Mouse (Mus musculus) C2C12 (cell line): ENCODE measurements around the gene Psap. TPM values are rescaled to one million over a fixed set of nuclear protein-coding genes. Genes with fewer than 3 reads are reported as not detected.

Source experiments
- H3K27me3 ChIP-seq: one replicate; pipeline ENCODE4 v1.6.1; 2011; ENCODE audit not compliant: control insufficient read depth, insufficient read depth, insufficient read length
- H3K36me3 ChIP-seq: one replicate; pipeline ENCODE4 v1.6.1; 2011; ENCODE audit not compliant: control insufficient read depth, insufficient read depth
- H3K4me3 ChIP-seq: one replicate; pipeline ENCODE4 v1.5.1; 2011; ENCODE audit warnings: mild to moderate bottlenecking, control low read depth; ENCODE audit not compliant: poor library complexity, insufficient read depth, severe bottlenecking
- H3K79me2 ChIP-seq: one replicate; pipeline ENCODE4 v1.6.1; 2011; ENCODE audit not compliant: control insufficient read depth, insufficient read depth
- H3K79me3 ChIP-seq: one replicate; pipeline ENCODE4 v1.6.1; 2011; ENCODE audit warnings: low read depth, control low read depth
- H3ac ChIP-seq: one replicate; pipeline ENCODE3; 2011; ENCODE audit warnings: low read depth; ENCODE audit not compliant: control insufficient read depth, insufficient read length
- CEBPB ChIP-seq: IDR thresholded peaks from one replicate; pipeline ENCODE4 v1.6.1; 2011; ENCODE audit warnings: low read depth, mild to moderate bottlenecking, control low read depth, moderate library complexity
- CTCF ChIP-seq: IDR thresholded peaks from one replicate; pipeline ENCODE4 v1.5.1; 2011; ENCODE audit not compliant: control insufficient read depth, insufficient read depth, insufficient read length
- FOSL1 ChIP-seq: IDR thresholded peaks from one replicate; pipeline ENCODE4 v1.8.0; 2011; ENCODE audit warnings: mild to moderate bottlenecking, low read length; ENCODE audit not compliant: poor library complexity, insufficient read depth, severe bottlenecking
- MAX ChIP-seq: IDR thresholded peaks from one replicate; pipeline ENCODE4 v1.6.1; 2011; ENCODE audit warnings: mild to moderate bottlenecking, control low read depth
- MYOD1 ChIP-seq: IDR thresholded peaks from one replicate; pipeline ENCODE4 v1.6.1; 2011; ENCODE audit warnings: low read depth; ENCODE audit not compliant: control insufficient read depth, insufficient read length
- MYOG ChIP-seq: IDR thresholded peaks from one replicate; pipeline ENCODE4 v1.6.1; 2011; ENCODE audit not compliant: control insufficient read depth, insufficient read length; ENCODE audit errors: extremely low read depth
- USF1 ChIP-seq: IDR thresholded peaks from one replicate; pipeline ENCODE4 v1.6.1; 2011; ENCODE audit warnings: low read depth, mild to moderate bottlenecking, control low read depth, moderate library complexity
- polyA plus RNA-seq: library from polyadenylated mRNA; unstranded; fragments of >200 nt; fragmentation: generic; extraction: Trizol; gene quantifications from one replicate; pipeline ENCODE4 v1.2.1, GENCODE M21; 2012; ENCODE audit warnings: missing spikeins

Psap gene
- polyA plus RNA-seq, 1 experiment, result 439 TPM

DNA sequence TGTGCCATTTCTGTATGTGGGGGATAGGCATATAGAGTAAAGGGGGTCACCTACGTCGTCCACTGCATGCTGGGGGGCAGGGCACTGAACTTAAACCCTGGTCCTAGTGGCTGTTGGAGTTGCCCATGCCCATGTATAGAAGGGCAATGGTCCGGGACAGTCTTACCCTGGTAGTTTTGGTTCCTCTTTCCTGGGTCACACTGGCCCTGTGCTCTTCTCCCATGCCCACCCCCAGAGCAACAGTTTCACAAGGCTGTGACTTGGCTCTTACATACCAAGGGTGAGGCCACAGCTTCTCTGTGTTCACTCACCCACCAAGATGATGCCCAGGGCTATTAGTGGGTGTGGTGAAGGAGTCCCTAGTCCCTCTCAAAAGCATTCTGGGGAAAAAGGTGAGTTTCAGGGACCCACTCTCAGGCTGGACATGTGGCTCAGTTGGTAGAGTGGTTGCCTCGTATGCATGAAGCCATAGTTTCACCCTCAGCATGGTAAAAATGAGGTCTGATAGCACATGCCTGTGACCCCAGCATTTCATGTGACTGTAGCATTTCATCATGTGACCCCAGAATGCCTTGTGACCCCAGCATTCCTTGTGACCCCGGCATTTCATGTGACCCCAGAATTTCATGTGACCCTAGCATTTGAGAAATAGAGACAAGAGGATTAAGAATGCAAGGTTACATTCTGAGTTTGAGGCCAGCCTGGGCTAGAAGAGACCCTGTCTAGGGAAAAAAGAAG, 16.7 kb upstream of the Psap start:
- no peak overlapping the region for H3ac ChIP-seq
- no peak overlapping the region for H3K4me3 ChIP-seq
- H3K27me3 ChIP-seq, result no peaks in the 10 kb centered on the region
- H3K79me2 ChIP-seq, result no peaks in the 10 kb centered on the region
- TF ChIP-seq CTCF (no peak), MYOD1 (no peak), FOSL1 (no peak), USF1 (no peak), MAX (no peak), CEBPB (no peak)
- H3K79me3 ChIP-seq, result no peaks in the 10 kb centered on the region
- H3K36me3 ChIP-seq, result no peaks in the 10 kb centered on the region

GRCm38 (mm10) chr10:60261530-60261929, 15.9 kb upstream of the Psap start:
- no peaks in the 10 kb centered on the region for H3K36me3 ChIP-seq
- no peak overlapping the region for H3ac ChIP-seq
- no peaks in the 10 kb centered on the region for H3K27me3 ChIP-seq
- no peaks in the 10 kb centered on the region for H3K79me3 ChIP-seq
- no peaks in the 10 kb centered on the region for H3K79me2 ChIP-seq
- TF ChIP-seq CEBPB (no peak), CTCF (no peak), MYOG (no peak), FOSL1 (no peak), MAX (no peak), MYOD1 (no peak), USF1 (no peak)
- H3K4me3 ChIP-seq, result no peak overlapping the region

- H3K36me3 ChIP-seq, result no peaks in the 10 kb centered on the region
- H3K79me3 ChIP-seq, result no peaks in the 10 kb centered on the region
- H3ac ChIP-seq, result no peak overlapping the region
- H3K79me2 ChIP-seq, result no peaks in the 10 kb centered on the region
- H3K27me3 ChIP-seq, result no peaks in the 10 kb centered on the region
- no peak overlapping the region for H3K4me3 ChIP-seq
- no peak for TF ChIP-seq USF1
- TF ChIP-seq CTCF, result no peak
- TF ChIP-seq CEBPB, result no peak
- TF ChIP-seq MYOD1, result peak; percentile 28
Observed at GRCm38 (mm10) chr10:60262386-60262785, 15.0 kb upstream of the Psap start.

DNA sequence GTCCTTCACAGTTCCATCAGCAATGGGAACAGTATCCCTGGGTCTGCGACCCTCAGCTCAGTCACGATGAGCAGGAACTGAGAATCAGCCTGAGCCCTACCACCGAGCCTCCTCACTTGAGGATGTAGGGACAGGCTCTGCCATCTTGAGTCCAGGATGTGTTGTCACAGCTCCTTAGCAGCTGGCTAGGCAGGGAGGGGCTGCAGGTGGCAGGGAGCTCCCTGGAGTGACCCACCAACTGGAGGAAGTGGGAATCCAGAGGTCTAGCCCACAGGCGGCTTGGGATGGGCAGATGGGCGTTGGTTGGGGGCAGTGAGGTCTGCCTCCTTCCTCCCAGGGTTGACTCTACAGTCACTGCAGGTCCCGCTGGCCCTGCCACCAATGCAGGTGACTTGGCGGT, 14.1 kb upstream of the Psap start:
- Histone ChIP-seq H3ac (no peak overlapping the region), H3K36me3 (no peaks in the 10 kb centered on the region), H3K79me2 (no peaks in the 10 kb centered on the region), H3K27me3 (no peaks in the 10 kb centered on the region), H3K4me3 (no peak overlapping the region), H3K79me3 (no peaks in the 10 kb centered on the region)
- TF ChIP-seq CTCF (no peak), CEBPB (no peak), MYOD1 (no peak), FOSL1 (no peak), MYOG (no peak), USF1 (no peak), MAX (no peak)

- TF ChIP-seq CTCF, result no peak
- Histone ChIP-seq H3K36me3 (no peaks in the 10 kb centered on the region), H3K79me2 (no peaks in the 10 kb centered on the region), H3K79me3 (no peaks in the 10 kb centered on the region), H3ac (no peak overlapping the region), H3K4me3 (no peak overlapping the region), H3K27me3 (no peaks in the 10 kb centered on the region)
Observed at GRCm38 (mm10) chr10:60265252-60265651, 12.2 kb upstream of the Psap start.

GRCm38 (mm10) chr10:60266842-60267401, 10.5 kb upstream of the Psap start:
- Histone ChIP-seq H3ac (no peak overlapping the region), H3K79me3 (no peaks in the 10 kb centered on the region), H3K27me3 (no peaks in the 10 kb centered on the region), H3K36me3 (no peaks in the 10 kb centered on the region), H3K4me3 (no peak overlapping the region), H3K79me2 (no peaks in the 10 kb centered on the region)
- TF ChIP-seq MAX (no peak), CEBPB (no peak), USF1 (no peak), MYOG (no peak), MYOD1 (no peak)
